Mouse (Mus musculus) left cerebral cortex, adult 2 months (tissue): ENCODE measurements around the gene Trim17. TPM values are rescaled to one million over a fixed set of nuclear protein-coding genes. Genes with fewer than 3 reads are reported as not detected.

Experiments used
- DNase-seq, 2 experiments: peaks; one replicate each; pipeline ENCODE4 v3.0.0; 2021 to 2022; ENCODE audit warnings: low spot score in 2 of 2, mixed read lengths in 1 of 2; ENCODE audit errors: extremely low spot score in 1 of 2
- H3K27ac ChIP-seq: fragments of 200-600 bp; 2 replicates; pipeline ENCODE4 v1.8.1; 2022
- H3K4me3 ChIP-seq: fragments of 200-600 bp; 2 replicates; pipeline ENCODE4 v1.8.1; 2022
- CTCF ChIP-seq: fragments of 200-600 bp; IDR thresholded peaks from 2 replicates; pipeline ENCODE4 v1.8.1; 2022; ENCODE audit warnings: antibody characterized with exemption, mild to moderate bottlenecking, moderate library complexity
- intact Hi-C: fragments of 180-260 bp; cut with DNase I; formaldehyde crosslinking; loops from one replicate; pipeline ENCODE4 v1.15.1; 2025
- total RNA-seq, 2 experiments: library from RNA; stranded (reverse); gene quantifications; 2 replicates each; pipeline ENCODE4 v1.2.3; 2021

Trim17 gene
- total RNA-seq, 2 experiments from 2014 or later, result 4.8 to 4.9 TPM

- DNase-seq, result peak in 1 of 2 experiments; percentile 36
- intact Hi-C loops, result no loop called here
- no peak overlapping the region for H3K27ac ChIP-seq
- H3K4me3 ChIP-seq, result peak overlapping the region; percentile 27; the same call in 1 of the 2 replicates
- TF ChIP-seq CTCF, result peak; percentile 74
Measured at GRCm38 (mm10) chr11:58927790-58928651, 26.5 kb upstream of the Trim17 start.

- TF ChIP-seq CTCF, result no peak
- H3K27ac ChIP-seq, result no peak overlapping the region
- intact Hi-C loops, result no loop called here
- no peak for DNase-seq
- H3K4me3 ChIP-seq, result no peak overlapping the region
Measured at GRCm38 (mm10) chr11:58929055-58929454, 25.4 kb upstream of the Trim17 start.

GRCm38 (mm10) chr11:58929641-58930040 lies 24.8 kb upstream of the Trim17 start:
- Histone ChIP-seq H3K4me3 (no peak overlapping the region), H3K27ac (no peak overlapping the region)
- intact Hi-C loops, result no loop called here
- no peak for TF ChIP-seq CTCF
- no peak for DNase-seq

GRCm38 (mm10) chr11:58930254-58930653 lies 24.2 kb upstream of the Trim17 start:
- Histone ChIP-seq H3K4me3 (no peak overlapping the region), H3K27ac (no peak overlapping the region)
- intact Hi-C loops, result no loop called here
- DNase-seq, result no peak
- TF ChIP-seq CTCF, result no peak

GRCm38 (mm10) chr11:58931576-58931975 lies 22.9 kb upstream of the Trim17 start:
- intact Hi-C loops, result no loop called here
- H3K4me3 ChIP-seq, result no peak overlapping the region
- DNase-seq, result no peak
- peak; percentile 17; the same call in 1 of the 2 replicates for TF ChIP-seq CTCF
- no peak overlapping the region for H3K27ac ChIP-seq

- DNase-seq, result no peak
- TF ChIP-seq CTCF, result no peak
- intact Hi-C loops, result loop anchor here (2.0 kb wide), 1 partner anchor 23 kb away; no protein-coding TSS in a partner anchor
- peak overlapping the region; percentile 94 for H3K27ac ChIP-seq
- peak overlapping the region; percentile 97 for H3K4me3 ChIP-seq
Measured at GRCm38 (mm10) chr11:58937909-58938308, 16.6 kb upstream of the Trim17 start.

- Histone ChIP-seq H3K4me3 (peak within 1 kb of the TSS; percentile 97), H3K27ac (peak within 1 kb of the TSS; percentile 94)
- intact Hi-C loops, result loop anchor here (2.0 kb wide), 1 partner anchor 22 kb away; no protein-coding TSS in a partner anchor
- peak; percentile 93 for DNase-seq
- TF ChIP-seq CTCF, result no peak
Measured at GRCm38 (mm10) chr11:58938322-58939087, 16.0 kb upstream of the Trim17 start, which contains the start of gene Rnf187. Gene Rnf187, minus strand, starts transcription at chr11:58938916.

GRCm38 (mm10) chr11:58939088-58939439 lies 15.4 kb upstream of the Trim17 start:
- no peak for TF ChIP-seq CTCF
- no peak for DNase-seq
- Histone ChIP-seq H3K27ac (peak overlapping the region; percentile 94), H3K4me3 (peak overlapping the region; percentile 97)
- intact Hi-C loops, result loop anchor here (2.0 kb wide), 1 partner anchor 22 kb away; no protein-coding TSS in a partner anchor

- no peak for TF ChIP-seq CTCF
Measured at GRCm38 (mm10) chr11:58944136-58944535, 10.3 kb upstream of the Trim17 start.

GRCm38 (mm10) chr11:58947306-58947705 lies 7.2 kb upstream of the Trim17 start:
- H3K4me3 ChIP-seq, result no peak overlapping the region; the same call in 1 of the 2 replicates

More at GRCm38 (mm10) chr11:58944136-58944535, 10.3 kb upstream of the Trim17 start:
- intact Hi-C loops, result no loop called here
- no peak for DNase-seq
- Histone ChIP-seq H3K4me3 (no peak overlapping the region), H3K27ac (no peak overlapping the region)

GRCm38 (mm10) chr11:58947798-58948528 lies 6.5 kb upstream of the Trim17 start:
- peak overlapping the region; percentile 89 for H3K27ac ChIP-seq
- intact Hi-C loops, result no loop called here
- peak; percentile 63 to 76 for DNase-seq
- H3K4me3 ChIP-seq, result peak overlapping the region; percentile 67
- TF ChIP-seq CTCF, result no peak

More at GRCm38 (mm10) chr11:58947306-58947705, 7.2 kb upstream of the Trim17 start:
- peak overlapping the region; percentile 89 for H3K27ac ChIP-seq
- TF ChIP-seq CTCF, result no peak
- DNase-seq, result no peak
- intact Hi-C loops, result no loop called here
